Mouse (Mus musculus) ES-CJ7 (cell line): ENCODE results near the gene Sytl3.
"Not testable (repeated sequence)": the region's sequence is repeated elsewhere in the genome, so short reads cannot be mapped to it uniquely, and the experiment has no call there.

ENCODE experiments used
- DNase-seq: peaks from one replicate; pipeline ENCODE4 v3.0.0; 2011; ENCODE audit warnings: low read depth, low spot score

Gene Sytl3

DNA sequence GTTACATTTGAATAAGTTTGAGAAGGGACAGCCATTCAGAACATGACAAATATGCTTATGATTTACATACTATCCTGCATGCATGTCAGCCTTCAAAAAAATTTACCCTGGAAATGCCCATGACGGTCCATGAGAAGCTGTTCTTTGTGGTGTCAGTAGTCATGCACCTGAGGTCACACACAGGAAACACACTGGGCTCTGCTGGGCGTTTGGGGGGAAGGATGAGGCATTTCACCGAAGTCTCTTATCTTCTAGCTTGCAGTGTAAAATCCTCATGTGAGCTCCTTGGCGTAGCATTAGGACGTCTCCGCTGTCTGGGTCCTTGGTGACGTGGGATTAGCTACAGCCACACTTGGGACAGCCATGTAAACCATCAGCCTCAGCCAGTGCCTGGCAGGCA, at the start of gene Sytl3:
Gene Sytl3 (plus strand): TSS at position 293 of the 400 bp plus-strand sequence.
- not testable (repeated sequence) for DNase-seq

DNA sequence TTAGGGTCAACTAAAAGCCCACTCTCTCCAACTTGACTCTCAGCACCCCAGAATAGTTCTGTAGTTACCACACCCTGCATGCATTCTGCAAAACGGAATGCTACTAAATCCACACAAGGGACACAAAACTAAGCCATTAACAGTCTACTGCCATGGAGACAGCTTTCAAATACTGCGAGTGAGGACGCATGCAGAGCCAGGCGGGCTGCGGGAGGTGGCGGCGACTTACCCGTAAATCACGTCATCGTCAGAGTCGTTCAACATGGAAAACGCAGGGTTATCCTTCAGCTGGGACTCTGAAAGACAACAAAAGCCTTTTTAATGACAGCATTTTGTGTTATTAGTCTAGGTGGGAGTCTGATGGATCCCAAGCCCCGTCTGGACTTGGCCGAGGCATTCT, 45.4 kb upstream of the Sytl3 start:
- DNase-seq: not testable (repeated sequence)

DNA sequence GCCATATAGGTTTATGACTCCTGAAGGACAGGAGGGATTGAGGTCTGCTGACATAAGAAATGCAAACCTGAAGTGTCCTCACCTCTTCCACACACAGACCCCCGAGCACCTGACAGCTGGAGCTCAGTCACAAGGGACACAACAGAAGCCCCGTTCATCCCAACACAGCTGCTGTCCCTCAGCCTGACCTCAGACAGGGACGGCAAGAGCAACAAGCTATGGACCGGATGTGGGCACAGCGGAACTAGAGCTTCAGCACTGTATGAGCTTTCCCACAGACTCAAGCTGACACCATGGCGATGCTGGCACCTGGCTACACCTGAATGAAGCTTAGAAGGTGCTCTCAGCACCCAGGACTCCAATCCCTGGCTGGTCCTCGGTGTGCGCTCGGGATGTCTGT, 44.6 kb upstream of the Sytl3 start:
- DNase-seq: not testable (repeated sequence)

DNA sequence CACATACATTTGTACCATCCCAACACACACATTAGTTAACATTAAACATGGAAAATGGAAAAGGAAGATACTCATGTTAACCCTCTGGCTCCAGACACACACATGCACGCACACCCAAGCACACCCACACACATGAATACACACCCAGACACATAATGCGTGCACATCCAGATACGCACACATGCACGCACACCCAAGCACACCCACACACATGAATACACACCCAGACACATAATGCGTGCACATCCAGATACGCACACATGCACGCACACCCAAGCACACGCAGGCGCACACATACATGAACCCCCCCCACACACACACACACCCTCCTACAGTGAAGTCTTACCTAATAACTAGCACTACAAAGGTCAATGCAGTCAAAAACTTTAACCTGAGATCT, 42.2 kb upstream of the Sytl3 start:
- not testable (repeated sequence) for DNase-seq

DNA sequence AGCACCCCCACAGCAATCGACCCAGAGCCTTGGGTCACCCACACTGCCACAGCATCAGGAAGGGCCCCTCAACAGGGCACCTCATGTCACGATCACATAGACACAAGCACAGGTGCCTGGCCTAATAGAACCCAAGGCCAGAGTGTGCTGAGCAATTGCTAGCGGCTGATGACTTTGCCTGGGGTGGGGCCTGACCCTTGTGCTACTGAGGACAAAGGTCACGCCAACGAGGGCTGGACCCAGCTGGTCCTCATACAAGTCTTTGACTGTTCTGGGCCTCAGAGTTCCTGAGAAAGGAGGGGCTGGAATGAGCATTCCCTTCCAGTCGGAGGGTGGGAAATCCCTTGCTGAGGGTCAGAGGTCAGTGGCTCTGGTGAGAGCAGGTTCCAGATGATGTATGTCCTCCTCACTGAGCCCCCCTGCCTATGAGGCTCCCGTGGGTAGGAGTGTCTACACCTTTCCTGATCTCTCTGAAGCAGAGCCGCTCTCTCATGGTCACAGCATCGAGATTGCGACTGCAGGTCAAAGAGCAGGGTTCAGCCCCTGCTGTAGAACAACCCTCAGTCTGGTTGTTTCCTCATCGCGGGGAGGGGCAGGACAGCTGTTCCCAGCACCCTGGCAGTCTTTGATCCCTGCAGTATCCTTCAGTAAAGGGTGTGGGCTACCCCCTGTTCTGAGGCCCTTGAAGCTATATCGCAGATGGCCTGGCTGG, 41.0 kb upstream of the Sytl3 start:
- DNase-seq: not testable (repeated sequence)

DNA sequence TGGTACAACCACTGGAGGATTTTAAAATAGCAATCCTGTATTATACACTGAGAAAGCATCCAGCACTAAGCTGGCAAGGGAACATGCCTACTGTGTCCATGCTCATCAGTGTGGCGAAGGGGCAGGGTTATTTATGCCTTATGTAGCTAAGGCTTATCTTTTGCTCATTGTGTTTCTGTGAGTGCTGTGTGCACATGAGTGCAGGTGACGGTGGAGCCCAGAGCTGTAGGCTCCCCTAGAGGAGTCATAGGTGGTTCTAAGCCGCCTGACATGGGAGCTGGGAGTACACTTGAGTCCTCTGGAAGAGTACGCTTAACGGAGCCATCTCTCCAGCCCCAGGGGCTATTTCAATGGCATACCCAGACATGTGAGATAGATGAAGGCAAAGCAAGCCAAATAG, 39.6 kb upstream of the Sytl3 start:
- DNase-seq: not testable (repeated sequence)

DNA sequence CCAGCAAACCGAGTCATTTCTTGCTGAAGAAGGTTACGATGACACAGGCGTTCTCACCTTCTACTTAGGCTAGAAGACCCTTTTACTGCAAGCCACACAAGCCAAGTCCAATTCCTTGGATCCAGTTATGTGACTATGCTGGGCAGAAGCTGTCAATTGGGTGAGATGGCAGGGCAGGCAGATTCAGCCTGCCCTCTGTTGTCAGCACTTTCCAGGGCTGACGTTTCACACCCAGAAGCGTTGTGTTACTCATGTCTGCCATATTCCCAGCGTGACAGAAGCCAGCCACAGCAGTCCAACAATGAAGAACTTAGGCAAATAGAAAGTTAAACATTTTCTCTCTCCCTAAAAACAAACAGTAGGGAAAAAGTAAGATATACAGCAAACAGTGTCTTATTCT, 38.9 kb upstream of the Sytl3 start:
- not testable (repeated sequence) for DNase-seq

DNA sequence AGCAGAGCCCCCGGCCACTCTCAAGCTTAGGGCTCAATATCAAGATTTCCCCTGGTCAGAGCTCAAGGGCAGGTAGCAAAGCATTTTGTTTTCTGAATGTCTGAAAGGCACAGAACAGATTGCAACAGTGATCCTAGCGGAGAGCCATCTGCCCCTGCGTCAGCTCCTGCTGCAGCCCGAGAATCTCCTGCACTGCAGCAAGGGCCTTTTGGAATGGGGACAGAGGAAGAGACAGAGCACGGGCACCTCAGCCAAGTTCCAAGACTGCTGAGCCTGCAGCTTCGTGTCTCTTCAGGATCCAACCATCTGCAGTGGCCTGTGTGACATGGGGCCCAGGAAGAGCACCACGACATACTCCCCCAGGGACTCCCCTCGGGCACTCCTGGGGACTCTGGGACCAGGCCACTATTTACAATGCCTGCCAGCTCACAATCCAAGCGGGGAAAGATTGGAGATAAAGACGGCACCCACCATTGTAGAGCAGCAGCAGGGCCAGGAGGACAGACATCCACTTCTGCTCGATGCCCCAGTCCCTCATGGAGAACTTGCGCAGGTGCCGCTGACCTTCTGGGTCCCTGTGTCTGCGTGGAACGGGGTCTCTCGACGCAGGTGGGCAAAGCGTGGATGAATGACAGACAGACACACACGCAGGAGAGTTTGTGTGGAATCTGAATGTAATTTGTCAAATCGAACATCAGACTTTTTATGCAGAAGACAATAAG, 38.0 kb upstream of the Sytl3 start:
- DNase-seq: not testable (repeated sequence)

DNA sequence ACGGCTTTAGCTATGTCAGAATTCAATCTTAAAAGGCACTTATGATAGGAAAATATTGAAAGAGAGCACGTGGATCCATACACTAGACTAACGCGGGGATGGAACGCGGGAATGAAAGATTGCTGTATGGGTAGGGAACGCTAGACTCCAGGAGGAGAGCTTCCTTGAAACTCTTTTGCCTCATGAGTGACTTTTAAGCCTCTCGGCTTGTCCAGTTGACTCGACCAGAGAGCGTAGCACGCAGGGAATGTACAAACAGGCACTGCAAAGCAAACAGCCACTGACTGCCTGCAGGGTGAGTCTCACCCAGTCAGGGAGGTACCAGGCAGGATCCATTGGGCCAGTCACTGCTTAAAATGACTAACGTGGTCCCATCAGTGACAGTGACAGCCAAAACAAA, 36.9 kb upstream of the Sytl3 start:
- not testable (repeated sequence) for DNase-seq

DNA sequence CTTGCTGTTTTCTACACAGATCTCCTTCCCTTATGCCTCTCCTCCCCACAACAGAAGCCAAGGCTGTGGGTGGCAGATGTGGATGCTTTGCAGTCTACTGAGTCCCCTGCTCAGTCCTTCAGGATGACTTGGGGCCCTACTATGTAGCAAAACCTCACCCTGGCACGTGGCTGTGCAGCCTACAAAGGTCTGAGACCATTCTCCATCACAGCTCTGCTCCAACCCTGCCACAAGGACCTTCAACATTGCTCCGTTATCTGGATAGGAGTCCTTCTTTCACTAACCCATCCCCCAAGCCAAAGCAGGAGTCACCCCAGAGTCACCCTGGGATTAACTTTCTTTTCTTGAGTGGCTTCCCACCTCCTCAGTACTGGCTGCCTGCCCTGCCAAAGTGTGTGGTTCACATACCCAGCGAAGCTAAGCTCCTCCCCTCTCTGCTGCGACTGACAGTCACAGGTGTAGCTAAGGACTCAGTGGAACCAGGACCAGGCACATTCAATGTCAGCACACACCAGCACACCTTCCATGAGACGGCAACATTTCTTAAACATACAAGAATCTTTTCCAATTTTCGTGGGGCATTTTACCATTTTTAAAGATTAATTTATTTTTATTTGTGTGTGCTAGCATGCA, 33.9 kb upstream of the Sytl3 start:
- not testable (repeated sequence) for DNase-seq

DNA sequence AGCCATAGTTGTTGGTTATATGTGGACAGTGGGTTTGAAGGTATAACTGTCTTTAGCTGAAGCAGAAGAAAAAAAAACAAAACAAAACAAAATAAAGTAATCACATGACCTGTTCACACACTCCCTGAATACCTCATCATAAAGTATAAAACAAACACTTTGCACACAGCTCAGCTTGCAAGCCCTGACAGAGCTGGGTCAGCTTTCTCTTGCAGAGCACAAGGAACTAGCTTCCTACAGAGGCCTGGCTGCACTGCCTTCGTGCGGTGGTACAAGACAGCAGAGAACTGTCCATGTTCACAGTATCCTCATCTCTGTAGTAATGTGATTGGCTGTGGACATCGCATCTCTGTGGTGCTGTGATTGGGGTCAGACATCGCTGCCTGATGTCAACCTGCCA, 28.5 kb upstream of the Sytl3 start:
- not testable (repeated sequence) for DNase-seq

DNA sequence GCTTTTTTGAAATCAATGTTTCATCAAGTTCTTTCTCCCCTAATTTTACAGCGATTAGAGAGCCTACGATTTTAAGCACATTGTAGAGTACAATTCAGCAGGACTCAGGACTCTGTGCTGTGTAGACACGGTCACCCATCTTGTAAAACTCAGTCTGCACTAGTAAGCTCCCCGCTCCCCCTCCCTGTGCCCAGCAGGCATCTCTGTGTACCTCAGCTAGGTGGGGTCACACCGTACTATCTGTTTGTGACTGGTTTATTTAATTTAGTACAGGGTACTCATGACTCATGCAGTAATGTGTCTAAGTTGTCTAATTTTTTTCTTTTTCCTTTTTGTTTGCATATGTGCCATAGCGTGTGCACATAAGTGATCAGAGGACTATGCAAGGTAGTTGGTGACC, 26.0 kb upstream of the Sytl3 start:
- DNase-seq: not testable (repeated sequence)

DNA sequence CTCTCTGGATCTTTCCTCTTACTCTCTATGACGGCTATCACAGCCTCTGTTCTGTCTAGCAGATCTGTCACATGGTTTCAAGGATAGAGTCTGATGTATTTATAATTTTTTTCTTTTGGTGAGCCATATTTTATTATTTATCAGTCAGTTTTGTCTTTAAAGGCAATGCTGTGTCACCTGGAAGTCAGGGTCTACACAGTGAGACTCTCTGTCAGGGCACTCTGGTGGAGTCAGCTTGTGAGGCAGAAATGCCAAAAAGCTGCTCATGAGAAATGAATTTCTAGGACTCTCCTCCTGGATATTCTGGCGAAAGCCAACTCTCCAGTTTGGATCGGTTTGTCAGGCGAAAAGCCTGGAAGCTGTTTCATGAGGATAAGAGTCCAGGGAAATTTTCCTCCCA, 23.1 kb upstream of the Sytl3 start:
- DNase-seq: not testable (repeated sequence)

DNA sequence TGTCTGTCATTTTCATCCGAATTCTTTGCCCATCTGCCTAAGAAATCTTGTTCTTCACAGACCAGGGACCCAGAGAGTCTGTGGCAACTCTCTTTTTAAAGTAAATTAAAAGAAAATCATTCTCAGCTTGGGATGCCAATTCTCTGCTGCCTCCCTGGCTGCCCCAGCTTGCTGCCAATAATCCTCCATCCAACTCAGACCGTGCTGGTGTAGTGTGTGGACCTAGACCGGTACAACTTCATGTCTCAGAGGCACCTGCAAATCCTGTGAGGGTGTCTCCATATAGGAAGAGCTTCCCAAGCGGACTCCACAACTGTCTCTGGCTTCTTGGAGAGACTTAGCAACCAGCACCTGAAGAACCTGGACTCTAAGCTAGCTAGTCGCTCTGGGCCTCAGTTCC, 22.0 kb upstream of the Sytl3 start:
- no peak for DNase-seq

DNA sequence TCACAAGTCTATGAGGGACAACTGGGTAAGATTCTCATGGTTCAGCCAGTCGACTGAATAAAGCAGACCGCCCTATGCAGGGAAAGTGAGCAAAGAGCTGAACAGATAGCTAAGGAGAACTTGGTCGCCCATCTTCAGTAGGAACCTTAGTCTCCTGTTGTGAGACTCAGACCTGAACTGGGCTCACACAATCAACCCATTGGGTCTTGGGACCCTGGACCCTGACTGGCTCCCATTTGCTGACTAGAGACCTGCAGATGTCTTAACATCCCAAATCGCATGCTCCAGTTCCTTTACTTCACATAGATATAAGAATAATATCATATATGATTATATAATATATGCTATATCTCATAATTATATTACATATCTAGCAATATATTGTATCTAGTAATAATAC, 21.5 kb upstream of the Sytl3 start:
- DNase-seq: not testable (repeated sequence)

DNA sequence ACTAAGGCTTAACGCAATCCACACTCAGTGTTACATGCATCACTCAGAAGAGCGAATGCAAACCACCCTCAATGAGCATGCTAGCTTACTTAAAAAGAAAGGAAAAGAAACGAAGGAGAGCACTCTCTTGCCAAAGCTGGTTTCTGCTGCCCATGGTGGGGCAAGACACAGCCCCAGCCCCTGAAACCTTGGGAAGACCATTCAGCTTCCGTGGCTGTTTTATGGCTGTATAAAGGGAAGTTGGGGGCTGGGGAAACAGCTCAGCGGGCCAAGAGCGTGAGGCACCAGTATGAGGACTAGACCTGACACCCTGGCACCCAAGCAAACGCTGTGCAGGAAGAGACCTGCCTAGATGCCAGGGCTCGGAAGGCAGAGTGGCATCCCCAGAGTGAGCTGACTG, 20.4 kb upstream of the Sytl3 start:
- DNase-seq: not testable (repeated sequence)

DNA sequence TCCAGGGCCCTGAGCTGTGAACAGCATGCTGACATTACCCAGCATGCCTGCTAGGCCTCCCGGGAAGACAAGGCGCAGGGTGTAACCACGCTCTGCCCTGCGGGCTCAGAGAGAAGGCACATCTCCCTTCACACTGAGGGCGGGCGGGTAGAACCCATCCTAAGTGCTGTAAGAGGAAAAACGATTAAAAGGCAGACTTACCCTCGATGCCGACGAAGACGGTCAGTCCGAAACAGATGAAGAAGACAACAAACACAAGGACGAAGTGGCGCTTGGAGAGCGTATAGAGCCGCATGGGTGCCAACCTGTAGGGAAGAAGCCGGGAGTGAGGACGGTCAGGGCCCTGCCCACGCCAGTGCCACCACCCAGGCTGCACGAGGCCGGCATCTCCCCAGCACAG, 19.4 kb upstream of the Sytl3 start:
- not testable (repeated sequence) for DNase-seq

DNA sequence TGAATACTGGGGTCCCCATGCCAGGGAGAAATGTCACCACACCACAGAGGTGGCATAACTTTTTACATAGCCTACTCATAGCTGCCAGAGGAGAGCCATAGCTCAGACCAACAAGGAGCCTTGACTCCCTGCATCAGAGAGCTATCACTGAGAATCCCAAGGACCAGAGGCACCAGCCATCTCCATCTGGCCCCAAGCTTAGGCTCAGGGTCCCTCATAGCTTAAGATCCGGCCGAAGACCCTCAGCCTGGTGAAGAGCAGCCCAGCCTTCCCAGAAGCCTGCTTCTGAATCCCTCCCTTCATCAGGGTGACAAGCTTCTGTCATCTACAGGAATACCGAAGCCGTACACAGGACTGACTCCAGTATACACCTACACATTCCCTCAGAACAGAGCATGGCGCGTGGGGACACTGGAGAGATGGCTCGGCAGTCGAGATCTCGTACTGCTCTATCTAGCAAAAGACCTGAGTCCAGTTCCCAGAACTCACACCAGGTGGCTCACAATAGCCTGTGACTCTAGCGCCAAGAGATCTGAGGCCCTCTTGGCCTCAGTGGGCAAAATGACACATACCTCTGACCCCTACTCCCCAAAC, 18.8 kb upstream of the Sytl3 start:
- DNase-seq: not testable (repeated sequence)

DNA sequence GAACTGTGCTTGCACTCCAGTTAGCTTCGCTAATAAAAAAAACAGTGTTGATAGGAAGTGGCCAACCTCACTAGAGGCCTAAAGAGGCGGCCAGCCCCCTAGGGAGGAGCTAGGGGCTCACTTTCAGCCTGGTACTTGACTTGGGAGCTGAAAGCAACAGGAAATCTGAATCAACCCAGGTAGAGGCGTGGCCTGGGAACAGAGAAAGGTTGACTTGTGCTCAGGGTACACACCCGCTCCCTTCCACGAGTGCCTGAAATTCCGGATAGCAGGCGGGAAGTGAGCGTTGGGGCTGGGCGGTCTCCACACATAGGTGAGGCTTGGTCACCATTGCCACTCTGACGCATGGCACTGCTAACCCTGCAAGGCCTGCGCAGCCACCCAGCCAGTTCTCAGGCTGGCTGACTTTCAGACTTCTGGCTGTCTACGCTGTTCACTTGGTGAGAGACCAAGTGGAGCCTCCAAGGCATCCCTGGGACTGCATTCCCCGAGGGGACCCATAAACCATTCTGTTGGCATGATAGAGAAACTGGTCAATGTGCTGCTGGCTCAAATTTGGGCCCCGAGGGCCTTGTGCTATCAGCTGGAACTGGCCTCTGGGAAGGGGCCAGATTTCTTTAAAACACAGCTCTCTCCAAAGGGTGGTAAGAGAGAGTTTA, 18.0 kb upstream of the Sytl3 start:
- peak; percentile 6 for DNase-seq

DNA sequence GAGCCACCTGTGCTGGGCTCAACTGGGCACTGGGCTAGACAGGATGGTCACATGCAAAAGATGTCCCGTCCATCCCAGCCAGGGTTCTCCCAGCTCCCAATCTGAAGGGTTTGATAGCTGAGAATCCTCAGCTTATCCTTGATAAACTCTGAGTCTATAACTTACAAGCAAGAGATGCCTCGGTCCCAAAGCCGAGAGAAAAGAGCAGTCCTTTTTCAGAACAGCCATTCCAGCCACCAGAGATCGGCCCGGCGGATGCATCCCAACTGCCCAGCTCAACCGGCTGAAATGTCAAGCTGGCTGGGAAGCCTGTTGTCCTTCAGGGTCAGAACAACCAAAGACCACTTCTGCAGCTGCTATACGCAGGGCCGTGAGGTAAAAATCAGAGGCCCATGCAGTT, 14.7 kb upstream of the Sytl3 start:
- not testable (repeated sequence) for DNase-seq

DNA sequence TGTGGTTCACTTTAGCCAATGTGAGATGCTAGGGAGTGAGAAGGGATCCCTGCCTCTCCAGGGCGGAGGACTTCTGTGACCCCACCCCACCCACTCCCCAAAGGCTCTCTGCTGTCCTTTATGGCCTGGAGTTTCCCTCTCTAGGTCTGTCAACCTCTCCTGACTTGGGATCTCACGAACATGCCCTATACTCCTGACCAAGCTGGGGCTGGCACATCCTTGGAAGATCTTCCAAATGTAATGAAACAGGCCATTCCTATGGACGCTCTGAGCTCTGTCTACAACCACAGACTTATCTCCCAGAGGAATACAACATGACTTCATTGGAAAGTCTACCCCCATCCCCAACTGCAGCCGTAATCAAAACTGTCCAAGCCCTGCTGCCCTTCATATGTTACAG, 14.2 kb upstream of the Sytl3 start:
- DNase-seq: not testable (repeated sequence)

DNA sequence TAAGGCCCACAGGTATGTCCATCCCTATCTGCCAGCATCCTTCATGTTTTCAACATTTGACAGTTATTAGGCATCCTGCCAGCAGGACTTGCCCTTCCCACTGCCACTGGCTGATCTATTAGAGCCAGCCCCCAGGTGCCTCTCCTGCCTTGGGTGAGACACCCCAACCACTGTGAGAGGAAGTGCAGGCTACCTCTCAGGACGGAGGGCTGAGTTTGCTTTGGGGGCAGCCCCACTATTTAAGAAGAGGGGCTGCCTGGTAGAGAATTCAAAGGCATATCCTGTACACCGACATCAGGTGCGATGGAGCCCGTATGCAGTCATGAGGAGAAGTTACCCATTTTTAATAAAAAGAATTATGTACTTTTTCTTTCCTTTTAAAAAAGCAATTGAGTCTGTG, 13.2 kb upstream of the Sytl3 start:
- DNase-seq: not testable (repeated sequence)
